In genomic region chr14:46704316-46704751, GRCm38 (mm10) we compare ENCODE assay signal across 8 mouse cellular contexts. TPM values are rescaled to one million over a fixed set of nuclear protein-coding genes. Genes with fewer than 3 reads are reported as not detected.
DNase-seq lines count a peak whose midpoint lies in the region; ATAC-seq and TF ChIP-seq lines count a peak whose summit lies in the region.

No protein-coding gene starts in this region.

- no peaks in the 10 kb centered on the region for H3K36me3 ChIP-seq in megakaryocyte, embryonic 14.5 days (replicated peaks; ENCODE audit: low read length)
- H3K36me3 ChIP-seq in liver, embryonic 16.5 days (ENCODE audit: control insufficient read depth, insufficient read depth): no peaks in the 10 kb centered on the region
- H3K36me3 ChIP-seq in forebrain, embryonic 15.5 days: no peaks in the 10 kb centered on the region
- H3K36me3 ChIP-seq in forebrain, postnatal 0 days (ENCODE audit: insufficient read depth): no peaks in the 10 kb centered on the region

- intact Hi-C loops in heart, postnatal 36 days (cut with DNase I): loop anchor here (5.0 kb wide), 3 partner anchors 137 to 712 kb away; no protein-coding TSS in a partner anchor

- no peak for ATAC-seq in megakaryocyte, adult 5-6 weeks (ENCODE audit: poor library complexity, severe bottlenecking)
- peak; percentile 59 for ATAC-seq in liver, embryonic 16.5 days (ENCODE audit: low read depth)
- no peak for ATAC-seq in forebrain, embryonic 15.5 days (replicated peaks)
- ATAC-seq in forebrain, postnatal 0 days: no peak

- no peak overlapping the region for H3K9ac ChIP-seq in liver, embryonic 16.5 days (ENCODE audit: low read depth, low read length)
- H3K9ac ChIP-seq in forebrain, embryonic 15.5 days (replicated peaks): no peak overlapping the region
- no peak overlapping the region for H3K9ac ChIP-seq in forebrain, postnatal 0 days

- peak overlapping the region; percentile 37; the same call in 1 of the 2 replicates for H3K4me2 ChIP-seq in liver, embryonic 16.5 days (ENCODE audit: low read depth, low read length)
- no peak overlapping the region for H3K4me2 ChIP-seq in forebrain, embryonic 15.5 days (replicated peaks)
- no peak overlapping the region for H3K4me2 ChIP-seq in forebrain, postnatal 0 days (ENCODE audit: low read depth)

- no peaks in the 10 kb centered on the region for H3K9me3 ChIP-seq in megakaryocyte, embryonic 14.5 days
- H3K9me3 ChIP-seq in liver, embryonic 16.5 days (replicated peaks; ENCODE audit: control insufficient read depth, low read length): no peaks in the 10 kb centered on the region
- no peaks in the 10 kb centered on the region for H3K9me3 ChIP-seq in forebrain, embryonic 15.5 days
- H3K9me3 ChIP-seq in forebrain, postnatal 0 days (ENCODE audit: low read length): no peaks in the 10 kb centered on the region

- no peaks in the 10 kb centered on the region for H3K4me1 ChIP-seq in megakaryocyte, embryonic 14.5 days
- H3K4me1 ChIP-seq in liver, embryonic 16.5 days (ENCODE audit: control insufficient read depth, low read depth, low read length): no peaks in the 10 kb centered on the region
- H3K4me1 ChIP-seq in forebrain, embryonic 15.5 days: no peaks in the 10 kb centered on the region
- no peaks in the 10 kb centered on the region for H3K4me1 ChIP-seq in forebrain, postnatal 0 days (ENCODE audit: insufficient read depth)

- 23% methylated on average over 9 of the region's 9 CpGs for WGBS in liver, embryonic 16.5 days (ENCODE audit: insufficient replicate concordance)
- 83% methylated on average over 9 of the region's 9 CpGs for WGBS in forebrain, embryonic 15.5 days
- 86% methylated on average over 9 of the region's 9 CpGs for WGBS in forebrain, postnatal 0 days

- H3K4me3 ChIP-seq in megakaryocyte, embryonic 14.5 days (replicated peaks): peak overlapping the region; percentile 8
- peak overlapping the region; percentile 23 for H3K4me3 ChIP-seq in liver, embryonic 16.5 days (ENCODE audit: low read depth, low read length)
- H3K4me3 ChIP-seq in forebrain, embryonic 15.5 days: no peak overlapping the region
- no peak overlapping the region for H3K4me3 ChIP-seq in forebrain, postnatal 0 days (ENCODE audit: low read depth, low read length)

- peak; percentile 65 to 70 for DNase-seq in heart, postnatal 36 days
- DNase-seq in urinary bladder, adult 2 months (ENCODE audit: low spot score): peak; percentile 59
- DNase-seq in spleen, adult 18-20 months: no peak
- DNase-seq in forebrain, postnatal 0 days: no peak

- H3K27me3 ChIP-seq in megakaryocyte, embryonic 14.5 days (replicated peaks): peaks cover 4% of the 10 kb centered on the region
- H3K27me3 ChIP-seq in liver, embryonic 16.5 days (ENCODE audit: control insufficient read depth, insufficient read depth, low read depth, low read length): no peaks in the 10 kb centered on the region
- no peaks in the 10 kb centered on the region for H3K27me3 ChIP-seq in forebrain, embryonic 15.5 days
- H3K27me3 ChIP-seq in forebrain, postnatal 0 days (ENCODE audit: insufficient read depth, low read length): no peaks in the 10 kb centered on the region

- no peak overlapping the region for H3K27ac ChIP-seq in liver, embryonic 16.5 days (ENCODE audit: low read length)
- H3K27ac ChIP-seq in forebrain, embryonic 15.5 days (replicated peaks): no peak overlapping the region
- H3K27ac ChIP-seq in forebrain, postnatal 0 days (ENCODE audit: low read depth, low read length): no peak overlapping the region

- no peak for TF ChIP-seq CTCF in forebrain, postnatal 0 days (IDR thresholded peaks at IDR 0.05; ENCODE audit: low read depth)

RNA-seq across cellular contexts. Expression of gene Cdkn3, which starts 56.0 kb away (rescaled TPM):
- 2.2 TPM in 1 of 2 replicates, not detected in the other for polyA plus RNA-seq in megakaryocyte, embryonic 14.5 days (2012; ENCODE audit: insufficient read depth, low replicate concordance)
- total RNA-seq in megakaryocyte, adult 5-6 weeks (2015): 87.6 and 98.3 TPM in 2 replicates
- 83.9 and 94.2 TPM in 2 replicates for total RNA-seq in megakaryocyte, adult 5-6 weeks (2017)
- 1 to 10 TPM in 1 of 2 experiments, under 1 TPM in 1; 0.78 to 1.5 TPM for total RNA-seq in heart, postnatal 36 days (2021)
- polyA plus RNA-seq in liver, embryonic 16.5 days (2015; fragmentation: Nextera tagmentation; extraction: Ambion mirVana): 97.9 and 109 TPM in 2 replicates
- 2.0 and 2.2 TPM in 2 replicates for polyA plus RNA-seq in urinary bladder, adult 2 months (2012; rRNA removed)
- 16.8 and 18.8 TPM in 2 replicates for polyA plus RNA-seq in forebrain, embryonic 15.5 days (2015; fragmentation: Nextera tagmentation; extraction: Ambion mirVana)
- 1.2 and 2.1 TPM in 2 replicates for total RNA-seq in forebrain, postnatal 0 days (2014; rRNA removed)
- 7.1 and 7.4 TPM in 2 replicates for polyA plus RNA-seq in forebrain, postnatal 0 days (2015; fragmentation: Nextera tagmentation; extraction: Ambion mirVana)

Comparison
In these comparisons a context has a peak if more than half of its experiments do, and no peak if none do; other contexts are left out.
1. H3K4me3 ChIP-seq: peak in megakaryocyte, embryonic 14.5 days (single experiment) and liver, embryonic 16.5 days (single experiment); none in forebrain, embryonic 15.5 days (single experiment) and forebrain, postnatal 0 days (single experiment).
2. DNase-seq: peak in heart, postnatal 36 days (2 of 2) and urinary bladder, adult 2 months (single experiment); none in spleen, adult 18-20 months (0 of 2) and forebrain, postnatal 0 days (single experiment).